Mouse (Mus musculus) frontal cortex, postnatal 10 days (tissue): ENCODE measurements around the gene Apopt1.
"Not testable (repeated sequence)": the region's sequence is repeated elsewhere in the genome, so short reads cannot be mapped to it uniquely, and the experiment has no call there.

Experiments used
- DNase-seq, 2 experiments: peaks; one replicate each; pipeline ENCODE4 v3.0.0; 2022; ENCODE audit warnings: low spot score in 2 of 2, mixed read lengths in 1 of 2

Apopt1 gene

GRCm38 (mm10) chr12:111705186-111705973, 7.7 kb upstream of the Apopt1 start:
- DNase-seq, result no peak

- DNase-seq, result no peak
Observed at GRCm38 (mm10) chr12:111708181-111708580, 4.9 kb upstream of the Apopt1 start.

- DNase-seq, result no peak
Observed at GRCm38 (mm10) chr12:111710091-111710490, 3.0 kb upstream of the Apopt1 start.

GRCm38 (mm10) chr12:111712476-111712875, 585 bp upstream of the Apopt1 start:
- DNase-seq, result no peak

GRCm38 (mm10) chr12:111713880-111714279, 819 bp downstream of the Apopt1 start:
- not testable (repeated sequence) for DNase-seq

GRCm38 (mm10) chr12:111716505-111716904, 3.4 kb downstream of the Apopt1 start:
- no peak for DNase-seq

GRCm38 (mm10) chr12:111718656-111719055, 5.6 kb downstream of the Apopt1 start:
- no peak for DNase-seq

- no peak for DNase-seq
Observed at GRCm38 (mm10) chr12:111720222-111720621, 7.2 kb downstream of the Apopt1 start.

- no peak for DNase-seq
Observed at GRCm38 (mm10) chr12:111722654-111723053, 9.6 kb downstream of the Apopt1 start.

- DNase-seq, result no peak
Observed at GRCm38 (mm10) chr12:111724638-111725337, 11.7 kb downstream of the Apopt1 start.

- DNase-seq, result peak in 1 of 2 experiments; percentile 63
Observed at GRCm38 (mm10) chr12:111725338-111726121, 12.5 kb downstream of the Apopt1 start.

- no peak for DNase-seq
Observed at GRCm38 (mm10) chr12:111726122-111726463, 13.0 kb downstream of the Apopt1 start.

GRCm38 (mm10) chr12:111727956-111728355, 14.9 kb downstream of the Apopt1 start:
- no peak for DNase-seq

- DNase-seq, result peak; percentile 66 to 85
Observed at GRCm38 (mm10) chr12:111731822-111732807, 19.1 kb downstream of the Apopt1 start.

- no peak for DNase-seq
Observed at GRCm38 (mm10) chr12:111732921-111733320, 19.9 kb downstream of the Apopt1 start.

- DNase-seq, result no peak
Observed at GRCm38 (mm10) chr12:111734912-111735311, 21.9 kb downstream of the Apopt1 start.

- not testable (repeated sequence) for DNase-seq
Observed at GRCm38 (mm10) chr12:111736676-111737075, 23.6 kb downstream of the Apopt1 start.

- no peak for DNase-seq
Observed at GRCm38 (mm10) chr12:111737370-111737769, 24.3 kb downstream of the Apopt1 start.

GRCm38 (mm10) chr12:111738754-111739153, 25.7 kb downstream of the Apopt1 start:
- no peak for DNase-seq

GRCm38 (mm10) chr12:111741338-111741737, 28.3 kb downstream of the Apopt1 start:
- no peak for DNase-seq

- no peak for DNase-seq
Observed at GRCm38 (mm10) chr12:111743419-111743818, 30.4 kb downstream of the Apopt1 start.
